Mouse (Mus musculus) layer of hippocampus, adult 8-10 months (tissue): ENCODE data around the gene Gcc2. TPM values are rescaled to one million over a fixed set of nuclear protein-coding genes. Genes with fewer than 3 reads are reported as not detected.
"Not testable (repeated sequence)": the region's sequence is repeated elsewhere in the genome, so short reads cannot be mapped to it uniquely, and the experiment has no call there.

ENCODE experiments used
- DNase-seq, 2 experiments: peaks; one replicate each; pipeline ENCODE4 v3.0.0; 2022; ENCODE audit warnings: low spot score in 2 of 2
- total RNA-seq, 4 experiments: library from RNA; stranded (reverse); gene quantifications; 2 replicates each; pipeline ENCODE4 v1.2.4; 2022

Gene Gcc2
- 10 to 100 TPM; 77.3 to 96.6 (median 90.6) TPM for total RNA-seq

DNA sequence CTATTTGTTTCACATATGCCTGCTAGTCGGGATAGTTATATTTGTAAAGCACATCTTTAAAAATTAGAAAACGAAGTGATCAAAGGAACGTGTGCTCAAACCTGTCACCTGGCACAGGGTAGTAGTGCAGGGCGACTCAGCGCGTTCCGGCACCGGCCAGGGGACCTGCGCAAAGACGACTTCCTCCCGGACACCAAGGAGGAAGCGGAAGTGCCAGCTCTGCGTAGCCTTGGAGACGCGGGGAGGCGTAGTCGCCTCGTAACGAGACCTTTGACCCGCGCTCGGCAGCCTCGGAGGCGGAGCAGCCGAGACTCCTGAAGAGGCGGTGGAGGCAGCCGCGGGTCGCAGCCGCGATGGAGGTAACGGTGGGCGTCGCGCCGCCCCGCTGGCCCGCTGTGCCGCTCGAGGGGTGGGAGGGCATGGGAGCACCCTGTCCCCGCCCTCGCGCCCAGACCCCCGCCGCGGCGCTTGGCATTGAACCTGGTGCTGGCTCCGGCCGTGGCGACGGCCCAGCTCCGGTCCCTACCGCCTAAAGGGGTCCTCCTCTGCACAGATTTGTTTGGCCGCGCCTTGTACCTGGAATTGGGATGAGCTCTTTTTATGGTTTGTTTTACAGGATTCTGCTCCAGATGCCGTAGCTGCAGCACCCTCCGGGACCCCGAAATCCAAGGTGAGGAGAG is at the start of gene Gcc2:
Gene Gcc2 (plus strand): TSS at position 285 of the 680 bp plus-strand sequence.
- peak; percentile 89 to 92 for DNase-seq

DNA sequence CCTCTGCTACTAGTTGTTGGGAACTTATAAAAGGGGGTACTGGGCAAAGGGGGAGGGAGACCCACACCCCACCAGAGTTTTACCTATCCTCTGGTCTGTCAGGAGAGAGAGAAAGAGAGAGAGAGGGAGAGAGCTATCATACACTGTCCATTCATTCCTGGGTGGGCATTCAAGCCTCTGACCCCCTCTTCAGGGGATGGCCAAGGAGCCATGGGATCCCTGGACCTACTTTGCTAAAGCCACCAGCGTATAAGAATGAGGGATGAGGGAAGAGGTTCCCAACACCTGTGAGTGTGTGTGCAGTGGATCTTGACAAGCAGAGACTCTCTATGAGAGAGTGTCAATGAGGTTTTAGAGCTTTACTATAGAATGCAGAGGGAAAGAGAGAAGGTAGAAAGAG is 49.3 kb upstream of the Gcc2 start:
- DNase-seq: no peak

DNA sequence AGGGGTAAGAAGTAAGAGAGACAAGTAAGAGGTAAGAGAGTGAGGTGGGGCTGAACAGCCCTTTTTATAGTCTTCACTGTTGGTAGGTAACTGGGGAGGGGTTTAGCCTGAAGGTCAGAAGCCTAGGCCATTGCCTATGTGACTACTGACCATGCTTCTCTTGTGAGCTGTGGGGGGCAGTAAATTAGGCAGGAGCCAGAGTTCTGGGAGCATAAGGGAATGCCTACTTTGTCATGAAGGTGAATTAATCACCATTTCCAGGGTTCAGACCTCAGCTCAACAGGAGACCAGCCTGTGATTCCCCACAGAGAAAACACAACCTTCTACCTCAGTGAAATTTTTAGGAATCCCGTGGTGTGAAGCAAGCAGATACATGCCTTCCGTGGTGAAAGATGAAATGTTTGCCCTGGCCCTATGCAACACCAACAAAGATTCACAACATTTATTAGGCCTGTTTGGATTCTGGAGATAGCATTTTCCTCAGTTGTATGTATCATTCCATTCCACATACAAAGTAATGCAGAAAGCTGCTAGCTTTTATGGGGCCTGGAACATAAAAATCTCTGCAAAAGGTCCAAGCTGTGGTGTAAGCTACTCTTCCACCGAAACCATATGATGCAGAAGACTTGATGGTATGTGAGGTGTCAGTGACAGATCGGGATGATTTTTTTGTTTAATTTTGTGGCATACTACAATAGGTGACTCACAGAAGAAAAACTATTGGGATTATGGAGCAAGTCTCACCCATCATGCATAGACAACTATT is 48.5 kb upstream of the Gcc2 start:
- DNase-seq: no peak

DNA sequence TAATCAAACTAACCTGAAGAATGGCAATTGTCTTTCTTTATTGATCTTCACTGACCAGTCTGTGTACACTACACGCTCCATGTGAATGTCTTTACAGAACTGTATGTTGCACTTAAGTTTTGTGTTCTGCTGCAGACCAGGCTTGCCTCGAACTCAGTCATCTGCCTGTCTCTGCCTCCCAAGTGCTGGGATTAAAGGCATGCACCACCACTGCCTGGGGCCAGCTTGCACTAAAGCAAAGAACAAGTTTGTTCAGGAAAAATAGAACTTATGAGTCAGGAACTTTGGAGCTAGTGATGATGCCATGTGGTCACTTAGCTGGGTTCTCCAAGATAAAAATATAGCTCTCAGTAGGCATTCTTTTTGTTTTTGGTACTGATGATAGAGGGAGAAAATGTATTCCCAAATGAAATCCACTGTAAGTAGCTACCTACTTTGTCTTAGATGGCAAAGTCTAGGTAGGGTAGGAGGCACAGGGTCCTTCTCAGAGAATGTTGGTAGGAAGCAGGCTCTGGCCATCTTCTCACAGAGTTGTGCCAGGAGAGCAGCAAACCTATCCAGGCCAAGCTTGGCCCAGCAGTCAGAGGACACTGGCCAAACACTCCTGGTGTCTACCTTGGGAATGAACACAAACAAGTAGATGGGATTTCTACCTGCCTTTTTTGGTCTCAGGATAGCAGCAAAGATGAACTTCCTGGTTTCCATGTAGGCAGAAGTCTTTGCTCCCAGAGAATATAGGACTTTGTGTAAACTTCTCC is 45.4 kb upstream of the Gcc2 start:
- DNase-seq: no peak

DNA sequence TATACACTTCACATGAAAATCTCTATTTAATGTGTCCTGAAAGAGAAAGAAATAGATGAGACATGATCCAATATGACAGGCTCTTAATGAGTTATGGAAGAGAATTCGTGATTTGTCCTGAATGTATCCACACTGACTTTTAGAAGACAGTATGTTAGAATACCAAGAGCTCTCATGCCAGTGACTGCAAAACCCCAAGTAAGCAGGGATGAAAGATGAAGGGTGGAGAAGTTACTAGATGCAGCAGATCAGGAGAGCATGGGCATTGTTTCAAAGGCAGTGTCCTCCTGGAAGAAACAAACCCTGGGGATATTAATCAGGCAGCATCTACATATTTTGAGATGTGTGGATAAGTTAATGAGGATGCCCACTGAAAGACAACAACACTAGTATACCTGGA is 44.8 kb upstream of the Gcc2 start:
- DNase-seq: no peak

DNA sequence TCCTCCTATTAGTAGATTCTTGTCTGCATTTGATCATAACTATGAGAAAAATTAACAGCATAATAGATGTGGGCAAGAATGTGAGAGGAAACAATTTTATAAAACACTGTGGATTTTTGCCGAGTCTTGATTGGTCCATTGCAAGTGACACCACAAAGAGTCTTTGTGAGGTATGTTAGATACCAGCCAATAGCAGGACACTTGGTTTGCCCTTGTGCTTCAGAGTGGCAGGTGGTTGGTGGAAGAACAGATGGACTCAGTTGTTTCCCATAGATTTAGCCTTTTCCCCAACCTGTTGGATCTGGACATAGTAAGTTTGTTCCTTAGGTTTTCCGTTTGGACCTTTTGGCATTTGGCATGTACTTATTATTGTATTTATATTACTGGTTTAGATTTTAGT is 44.1 kb upstream of the Gcc2 start:
- no peak for DNase-seq

DNA sequence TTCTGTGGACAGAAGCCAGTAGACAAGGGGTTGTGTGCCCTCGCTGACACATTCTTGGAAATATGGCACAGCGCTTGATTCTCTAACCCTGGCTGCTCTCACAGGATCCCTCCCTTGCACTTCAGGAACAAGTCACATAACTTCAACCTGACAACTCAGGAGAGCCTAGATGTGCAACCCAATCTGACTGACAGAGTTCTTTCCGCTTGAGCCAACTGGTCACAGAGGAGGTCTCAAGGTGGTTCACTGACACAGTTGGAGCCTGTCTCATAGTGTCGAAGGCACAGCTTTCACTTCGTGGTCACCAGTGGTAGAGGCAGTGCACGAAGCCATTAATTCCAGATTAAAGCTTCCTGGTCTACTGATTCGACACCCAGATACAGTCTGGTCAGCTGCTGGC is 43.1 kb upstream of the Gcc2 start:
- no peak for DNase-seq

DNA sequence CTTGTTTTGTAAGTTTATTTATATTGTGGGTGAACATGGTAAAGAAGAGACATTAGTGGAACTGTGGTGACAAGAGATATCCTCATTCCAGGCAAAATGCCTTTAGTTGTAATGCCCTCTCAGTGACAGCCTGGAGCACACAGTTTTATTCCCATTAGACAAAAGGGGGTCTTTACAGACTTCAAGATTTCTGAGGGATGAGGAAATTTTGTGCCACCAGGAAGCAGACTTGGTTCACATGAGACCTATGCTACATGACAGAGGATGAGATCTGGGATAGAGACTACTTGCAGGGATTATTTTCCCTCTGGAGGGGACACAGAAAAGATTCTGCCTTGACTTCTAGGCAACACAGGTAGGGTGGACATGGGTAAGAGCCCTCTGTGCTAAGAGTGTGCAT is 40.8 kb upstream of the Gcc2 start:
- no peak for DNase-seq

DNA sequence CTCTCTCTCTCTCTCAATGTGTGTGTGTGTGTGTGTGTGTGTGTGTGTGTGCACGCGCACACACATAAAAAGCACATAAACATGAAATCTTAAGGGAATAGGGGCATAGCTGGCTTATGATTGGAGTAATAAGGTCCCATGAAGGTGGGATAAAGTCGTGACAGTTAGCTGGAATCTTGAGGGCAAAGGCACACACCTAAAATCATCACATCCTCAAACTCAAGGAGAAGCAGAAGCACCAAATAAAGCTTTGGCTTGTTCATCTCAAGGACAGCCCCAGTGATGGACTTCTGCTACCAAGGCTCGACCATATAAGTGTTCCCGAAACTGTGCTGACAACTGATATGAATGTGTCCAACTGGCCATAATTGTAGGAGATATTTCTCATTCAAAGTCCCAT is 40.4 kb upstream of the Gcc2 start:
- no peak for DNase-seq

DNA sequence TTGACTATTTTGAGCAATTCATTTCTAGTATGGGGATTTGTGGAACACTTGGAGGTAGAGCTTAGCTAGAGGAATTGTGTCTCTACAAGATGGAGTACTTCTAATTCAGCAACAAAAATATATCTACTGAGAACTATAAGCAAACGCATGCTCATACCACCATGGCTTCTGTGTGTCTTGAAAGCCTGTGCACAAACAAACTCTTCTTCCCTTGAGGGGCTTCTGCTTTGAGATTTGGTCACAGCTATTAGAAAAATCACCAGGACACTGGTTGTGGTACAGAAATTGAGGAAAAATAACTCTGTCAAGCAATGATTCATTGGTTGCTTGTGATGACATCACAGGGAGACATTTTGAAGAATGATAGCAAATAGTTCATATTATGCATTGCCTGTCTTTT is 39.9 kb upstream of the Gcc2 start:
- no peak for DNase-seq

DNA sequence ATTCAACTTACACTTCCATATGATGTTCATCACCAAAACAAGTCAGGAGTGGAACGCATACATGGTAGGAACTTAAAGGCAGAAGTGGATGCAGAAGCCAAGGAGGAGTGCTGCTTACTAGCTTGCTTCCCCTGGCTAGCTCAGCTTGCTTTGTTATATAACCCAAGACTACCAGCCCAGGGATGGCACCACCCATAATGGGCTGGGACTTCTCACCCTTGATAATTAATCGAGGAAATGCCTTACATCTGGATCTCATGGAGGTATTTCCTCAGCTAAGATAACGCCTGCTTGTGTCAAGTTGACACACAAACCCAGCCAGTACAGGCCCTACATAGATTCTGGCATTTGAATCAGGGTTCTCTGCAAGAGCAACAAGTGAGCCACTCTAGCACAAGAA is 37.9 kb upstream of the Gcc2 start:
- no peak for DNase-seq

DNA sequence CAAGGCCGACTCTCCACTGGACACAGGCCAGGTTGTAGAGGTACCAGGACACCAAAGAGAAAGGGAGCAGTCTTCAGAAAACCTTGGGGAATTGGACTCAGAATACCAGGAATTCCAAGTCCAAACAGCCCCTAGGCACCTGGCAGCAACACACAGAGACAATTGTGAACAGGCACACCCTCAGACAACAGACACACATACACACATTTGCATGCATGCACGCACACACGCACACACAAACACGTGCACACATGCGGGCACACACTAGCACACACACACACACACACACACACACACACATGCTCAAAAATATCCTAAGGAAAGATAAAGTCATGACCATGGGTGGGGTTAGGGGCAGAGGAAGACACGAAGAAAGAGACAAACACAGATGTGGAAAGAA is 34.6 kb upstream of the Gcc2 start:
- DNase-seq: no peak

DNA sequence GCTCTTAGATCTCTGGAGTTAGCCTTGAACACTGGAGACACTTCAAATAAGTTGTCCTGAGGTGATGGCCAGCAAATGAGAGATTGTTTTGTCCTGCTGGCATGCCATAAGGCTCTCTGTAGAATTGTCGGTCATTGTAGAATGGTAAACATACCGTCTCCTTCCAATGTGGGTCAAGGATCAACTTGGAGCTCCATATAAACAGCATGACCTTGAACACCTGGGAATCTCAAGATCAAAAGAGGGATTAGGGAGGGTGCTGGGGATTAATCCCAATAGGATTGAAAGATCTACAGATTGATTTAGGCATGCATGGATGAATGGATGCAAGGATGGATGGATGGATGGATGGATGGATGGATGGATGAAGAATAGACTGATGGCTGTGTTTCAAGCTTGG is 33.7 kb upstream of the Gcc2 start:
- DNase-seq: not testable (repeated sequence)

DNA sequence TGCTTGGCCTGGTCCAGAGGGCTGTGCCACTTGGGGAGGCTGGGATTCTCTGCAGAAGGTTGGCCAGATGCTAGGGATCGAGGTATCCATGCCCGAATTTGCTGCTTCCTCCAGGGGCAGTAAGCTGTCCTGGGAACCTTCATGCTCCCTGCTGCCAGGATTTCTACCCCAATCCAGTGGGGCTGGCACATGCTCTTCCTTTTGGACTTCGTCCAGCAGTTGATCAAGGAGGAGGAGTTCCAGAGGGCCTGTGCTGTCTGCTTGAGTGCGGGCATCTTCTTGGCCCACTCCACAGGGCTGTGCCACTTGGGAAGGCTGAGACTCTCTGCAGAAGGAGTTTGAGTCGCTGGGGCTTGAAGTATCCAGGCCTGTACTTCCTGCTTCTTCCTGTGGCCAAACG is 32.1 kb upstream of the Gcc2 start:
- DNase-seq: not testable (repeated sequence)

DNA sequence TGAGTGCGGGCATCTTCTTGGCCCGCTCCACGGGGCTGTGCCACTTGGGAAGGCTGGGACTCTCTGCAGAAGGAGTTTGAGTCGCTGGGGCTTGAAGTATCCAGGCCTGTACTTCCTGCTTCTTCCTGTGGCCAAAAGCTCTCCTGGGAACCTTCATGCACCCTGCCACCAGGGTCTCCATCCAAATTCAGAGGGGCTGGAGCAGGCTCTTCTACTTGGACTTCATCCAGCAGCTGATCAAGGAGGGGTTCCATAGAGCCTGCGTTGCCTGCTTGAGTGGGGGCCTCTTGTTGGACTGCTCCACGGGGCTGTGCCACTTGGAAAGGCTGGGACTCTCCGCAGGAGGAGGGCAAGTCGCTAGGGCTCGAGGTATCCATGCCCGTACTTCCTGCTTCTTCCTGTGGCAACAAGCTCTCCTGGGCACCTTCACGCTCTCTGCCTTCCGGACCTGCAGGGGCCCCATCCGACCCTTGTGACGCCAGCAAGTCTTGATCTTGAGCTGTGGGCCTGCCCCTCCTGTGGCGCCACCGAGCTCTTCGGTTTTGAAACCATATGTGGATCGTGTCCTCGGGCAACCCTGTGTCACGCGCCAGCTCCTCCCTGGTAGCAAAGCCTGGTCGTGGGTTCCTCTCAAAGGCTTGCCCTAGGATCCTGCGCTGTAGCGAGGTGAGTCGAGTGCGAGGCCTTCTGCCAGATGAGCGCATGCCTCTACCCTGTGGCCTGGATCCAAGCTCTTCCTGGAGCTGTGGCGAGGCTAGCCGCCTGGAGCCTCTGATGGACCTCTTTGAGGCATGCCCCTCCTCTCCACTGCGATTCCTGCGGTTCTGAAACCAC is 31.1 kb upstream of the Gcc2 start:
- peak; percentile 65 to 74 for DNase-seq

DNA sequence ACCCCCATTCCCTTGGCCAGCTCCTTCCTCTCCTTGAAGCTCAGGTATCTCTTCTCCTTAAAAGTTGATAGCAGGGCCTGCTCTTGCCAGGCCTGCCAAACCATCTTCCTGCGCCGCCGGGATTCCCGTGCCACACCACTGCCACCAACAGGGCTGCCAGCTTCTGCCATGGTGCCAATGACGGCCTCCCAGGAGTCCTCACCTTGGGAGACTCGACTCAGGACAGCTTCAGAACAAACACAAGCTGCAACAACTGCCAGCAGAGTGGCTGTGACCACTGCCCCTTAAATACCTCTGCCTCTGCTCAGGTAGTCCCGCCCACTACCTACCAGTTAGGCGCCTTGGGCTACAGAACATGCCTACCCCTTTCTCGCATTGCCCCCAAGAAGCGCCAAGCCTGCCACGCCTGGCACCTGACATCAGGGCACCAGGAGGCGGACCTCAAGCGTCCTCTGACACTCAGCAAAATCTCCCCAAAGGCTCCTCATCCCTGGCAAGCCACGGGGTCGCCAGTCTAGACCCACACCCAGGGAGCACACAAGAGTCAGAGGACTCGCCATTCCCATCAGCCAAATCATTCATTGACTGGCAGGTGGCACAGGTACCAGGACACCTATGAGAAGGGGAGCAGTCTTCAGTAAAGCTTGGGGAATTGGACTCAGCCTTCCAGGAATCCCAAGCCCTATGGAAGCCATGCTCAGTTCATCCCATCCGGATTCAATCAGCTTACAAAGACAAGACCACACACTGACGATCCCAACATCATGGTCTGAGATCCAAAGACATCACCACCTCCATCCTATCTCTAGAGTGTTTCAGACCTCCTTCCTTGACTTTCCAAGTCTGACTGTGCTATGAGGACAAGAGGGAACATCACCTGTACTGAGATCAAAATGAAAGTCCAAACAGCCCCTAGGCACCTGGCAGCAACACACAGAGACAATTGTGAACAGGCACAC is 30.2 kb upstream of the Gcc2 start, which contains the start of gene AW822073:
Gene AW822073 (minus strand): TSS at position 104 of the 959 bp plus-strand sequence.
- DNase-seq: peak in 1 of 2 experiments; percentile 48

DNA sequence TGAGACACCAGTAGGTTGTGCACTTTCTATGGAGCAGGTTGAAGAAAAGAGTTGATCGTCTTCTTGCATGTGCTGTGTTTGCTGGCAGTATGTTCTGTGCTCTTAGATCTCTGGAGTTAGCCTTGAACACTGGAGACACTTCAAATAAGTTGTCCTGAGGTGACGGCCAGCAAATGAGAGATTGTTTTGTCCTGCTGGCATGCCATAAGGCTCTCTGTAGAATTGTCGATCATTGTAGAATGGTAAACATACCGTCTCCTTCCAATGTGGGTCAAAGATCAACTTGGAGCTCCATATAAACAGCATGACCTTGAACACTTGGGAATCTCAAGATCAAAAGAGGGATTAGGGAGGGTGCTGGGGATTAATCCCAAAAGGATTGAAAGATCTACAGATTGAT is 28.9 kb upstream of the Gcc2 start:
- not testable (repeated sequence) for DNase-seq

DNA sequence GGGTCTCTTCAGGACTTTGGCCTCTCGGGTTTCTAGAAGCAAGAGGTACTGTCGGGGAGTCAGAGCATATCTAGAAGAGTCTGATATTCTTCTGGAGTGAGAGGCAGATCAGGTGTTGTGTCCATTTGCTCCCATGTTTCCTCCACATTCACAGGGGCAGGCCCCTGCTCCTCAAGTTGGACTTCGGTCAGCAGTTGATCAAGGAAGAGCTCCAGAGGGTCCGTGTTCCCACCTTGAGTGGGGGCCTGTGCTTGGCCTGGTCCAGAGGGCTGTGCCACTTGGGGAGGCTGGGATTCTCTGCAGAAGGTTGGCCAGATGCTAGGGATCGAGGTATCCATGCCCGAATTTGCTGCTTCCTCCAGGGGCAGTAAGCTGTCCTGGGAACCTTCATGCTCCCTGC is 27.5 kb upstream of the Gcc2 start:
- not testable (repeated sequence) for DNase-seq

DNA sequence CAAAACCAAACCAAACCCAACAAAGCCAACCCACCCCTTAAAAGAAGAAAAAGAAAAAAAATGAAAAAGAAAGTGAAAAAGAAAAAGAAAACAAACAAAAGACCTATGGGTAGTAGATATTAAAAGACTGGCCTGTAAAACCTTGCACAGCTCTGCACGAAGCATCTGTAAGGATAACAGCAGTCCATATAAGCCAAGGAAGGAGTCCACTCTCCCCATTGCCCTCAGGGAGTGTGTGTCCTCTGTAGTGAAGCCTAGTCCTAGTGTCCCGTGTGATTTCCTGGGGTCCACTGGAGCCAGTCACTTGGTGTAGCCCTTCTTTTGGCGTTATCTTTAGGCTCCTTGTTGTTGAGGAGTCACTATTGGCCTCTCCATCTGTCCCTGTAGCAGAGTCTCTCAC is 25.3 kb upstream of the Gcc2 start:
- DNase-seq: not testable (repeated sequence)

DNA sequence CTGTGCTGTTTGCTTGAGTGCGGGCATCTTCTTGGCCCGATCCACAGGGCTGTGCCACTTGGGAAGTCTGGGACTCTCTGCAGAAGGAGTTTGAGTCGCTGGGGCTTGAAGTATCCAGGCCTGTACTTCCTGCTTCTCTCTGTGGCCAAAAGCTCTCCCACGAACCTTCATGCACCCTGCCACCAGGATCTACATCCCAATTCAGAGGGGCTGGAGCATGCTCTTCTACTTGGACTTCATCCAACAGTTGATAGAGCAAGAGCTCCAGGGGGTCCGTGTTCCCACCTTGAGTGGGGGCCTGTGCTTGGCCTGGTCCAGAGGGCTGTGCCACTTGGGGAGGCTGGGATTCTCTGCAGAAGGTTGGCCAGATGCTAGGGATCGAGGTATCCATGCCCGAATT is 24.2 kb upstream of the Gcc2 start:
- DNase-seq: peak in 1 of 2 experiments; percentile 58
